Mouse (Mus musculus) induced T-regulatory cell, adult 2 months (primary cell): Measurements from ENCODE around the gene Itgb1bp2.

Experiments used
- DNase-seq: peaks from one replicate; pipeline ENCODE4 v3.0.0-alpha.2; 2012; ENCODE audit warnings: low read depth

Gene Itgb1bp2

GRCm38 (mm10) chrX:101448886-101449475 lies at the start of gene Itgb1bp2:
Gene Itgb1bp2 (plus strand): TSS chrX:101449088.
- no peak for DNase-seq

- peak; percentile 48 for DNase-seq
Observed at GRCm38 (mm10) chrX:101418946-101419724, 29.8 kb upstream of the Itgb1bp2 start.

- DNase-seq = peak; percentile 85
Observed at GRCm38 (mm10) chrX:101419725-101420699, 28.9 kb upstream of the Itgb1bp2 start.

- no peak for DNase-seq
Observed at GRCm38 (mm10) chrX:101420700-101421095, 28.2 kb upstream of the Itgb1bp2 start, which contains the start of gene Zmym3. Gene Zmym3 (minus strand): TSS chrX:101420849.

GRCm38 (mm10) chrX:101423462-101423861 lies 25.4 kb upstream of the Itgb1bp2 start:
- no peak for DNase-seq

GRCm38 (mm10) chrX:101427774-101428173 lies 21.1 kb upstream of the Itgb1bp2 start:
- DNase-seq = peak; percentile 68

GRCm38 (mm10) chrX:101428785-101429141 lies 20.1 kb upstream of the Itgb1bp2 start:
- DNase-seq = no peak

GRCm38 (mm10) chrX:101429142-101429949 lies 19.5 kb upstream of the Itgb1bp2 start, which contains the start of gene Nono:
Gene Nono (plus strand): TSS chrX:101429318.
- peak; percentile 96 for DNase-seq

- DNase-seq = no peak
Observed at GRCm38 (mm10) chrX:101429976-101430375, 18.9 kb upstream of the Itgb1bp2 start.

- DNase-seq = no peak
Observed at GRCm38 (mm10) chrX:101451147-101451546, 2.3 kb downstream of the Itgb1bp2 start.

- no peak for DNase-seq
Observed at GRCm38 (mm10) chrX:101451591-101451990, 2.7 kb downstream of the Itgb1bp2 start.

- no peak for DNase-seq
Observed at GRCm38 (mm10) chrX:101472202-101472601, 23.3 kb downstream of the Itgb1bp2 start.

- no peak for DNase-seq
Observed at GRCm38 (mm10) chrX:101481604-101482350, 32.9 kb downstream of the Itgb1bp2 start.

- peak; percentile 69 for DNase-seq
Observed at GRCm38 (mm10) chrX:101486487-101487152, 37.7 kb downstream of the Itgb1bp2 start.
